ENCODE assay signal across 8 mouse cellular contexts in genomic region chr5:88674703-88675442, GRCm38 (mm10). TPM values are rescaled to one million over a fixed set of nuclear protein-coding genes. Genes with fewer than 3 reads are reported as not detected.
A peak's percentile ranks its signal among the peaks of the same experiment; 100 is the strongest.
DNase-seq lines count a peak whose midpoint lies in the region; ATAC-seq and TF ChIP-seq lines count a peak whose summit lies in the region.

No protein-coding gene starts in this region.

- H3K4me1 ChIP-seq in neural tube, embryonic 11.5 days (ENCODE audit: control insufficient read depth, insufficient read depth, low read length), result peaks cover 11% of the 10 kb centered on the region
- H3K4me1 ChIP-seq in forebrain, embryonic 12.5 days, result peaks cover 29% of the 10 kb centered on the region
- peaks cover 15% of the 10 kb centered on the region for H3K4me1 ChIP-seq in hindbrain, embryonic 14.5 days (replicated peaks; ENCODE audit: control insufficient read depth, insufficient read depth, low read length)
- peaks cover 15% of the 10 kb centered on the region for H3K4me1 ChIP-seq in limb, embryonic 14.5 days (ENCODE audit: control insufficient read depth, insufficient read depth, low read length)
- peaks cover 22% of the 10 kb centered on the region for H3K4me1 ChIP-seq in midbrain, embryonic 14.5 days (ENCODE audit: control insufficient read depth, insufficient read depth, low read length)

- TF ChIP-seq POLR2A in brain, embryonic 14.5 days (IDR thresholded peaks at IDR 0.05; ENCODE audit: borderline replicate concordance, extremely low read depth, insufficient read depth, insufficient read length, poor library complexity, severe bottlenecking), result no peak
- no peak for TF ChIP-seq POLR2A in limb, embryonic 14.5 days (IDR thresholded peaks at IDR 0.05; ENCODE audit: borderline replicate concordance, extremely low read depth, insufficient read depth, insufficient read length)

- peak overlapping the region; percentile 87 for H3K4me3 ChIP-seq in neural tube, embryonic 11.5 days (ENCODE audit: low read depth, low read length)
- peak overlapping the region; percentile 97 for H3K4me3 ChIP-seq in forebrain, embryonic 12.5 days (replicated peaks)
- H3K4me3 ChIP-seq in hindbrain, embryonic 14.5 days (replicated peaks; ENCODE audit: low read length), result peak overlapping the region; percentile 87
- peak overlapping the region; percentile 95 for H3K4me3 ChIP-seq in limb, embryonic 14.5 days (replicated peaks; ENCODE audit: low read length)
- peak overlapping the region; percentile 98 for H3K4me3 ChIP-seq in midbrain, embryonic 14.5 days (replicated peaks; ENCODE audit: low read depth, low read length)

- ATAC-seq in neural tube, embryonic 11.5 days (ENCODE audit: insufficient read depth, low FRiP score, low TSS enrichment), result peak; percentile 57
- ATAC-seq in forebrain, embryonic 12.5 days (ENCODE audit: low FRiP score), result peak; percentile 63; the same call in 1 of the 2 replicates
- peak; percentile 64 for ATAC-seq in hindbrain, embryonic 14.5 days (ENCODE audit: low FRiP score)
- ATAC-seq in limb, embryonic 14.5 days (ENCODE audit: low FRiP score, low read depth), result peak; percentile 1; the same call in 1 of the 2 replicates
- peak; percentile 57 for ATAC-seq in midbrain, embryonic 14.5 days (ENCODE audit: low FRiP score, low TSS enrichment)

- peak overlapping the region; percentile 97 for H3K9ac ChIP-seq in neural tube, embryonic 11.5 days (ENCODE audit: low read length)
- peak overlapping the region; percentile 96 for H3K9ac ChIP-seq in forebrain, embryonic 12.5 days
- peak overlapping the region; percentile 98 for H3K9ac ChIP-seq in hindbrain, embryonic 14.5 days
- H3K9ac ChIP-seq in limb, embryonic 14.5 days (ENCODE audit: low read depth, low read length, severe bottlenecking), result peak overlapping the region; percentile 99
- H3K9ac ChIP-seq in midbrain, embryonic 14.5 days (replicated peaks; ENCODE audit: low read length), result peak overlapping the region; percentile 93

- TF ChIP-seq CTCF in brain, embryonic 14.5 days (IDR thresholded peaks at IDR 0.05; ENCODE audit: borderline replicate concordance, extremely low read depth, insufficient read depth, insufficient read length), result no peak

- DNase-seq in neural tube, embryonic 11.5 days (ENCODE audit: low spot score), result no peak
- DNase-seq in neural tube, embryonic 10.5 days (ENCODE audit: extremely low spot score, low spot score), result no peak
- DNase-seq in brain, embryonic 14.5 days (ENCODE audit: low read depth), result peak; percentile 35
- DNase-seq in hindbrain, embryonic 14.5 days (ENCODE audit: low spot score), result peak; percentile 42
- no peak for DNase-seq in limb, embryonic 14.5 days (ENCODE audit: low spot score)
- no peak for DNase-seq in midbrain, embryonic 14.5 days
- peak; percentile 14 to 40 for DNase-seq in thymus, postnatal 10 days (ENCODE audit: low spot score in 2 of 2)

- H3K9me3 ChIP-seq in neural tube, embryonic 11.5 days (ENCODE audit: control insufficient read depth, low read length), result no peaks in the 10 kb centered on the region
- no peaks in the 10 kb centered on the region for H3K9me3 ChIP-seq in forebrain, embryonic 12.5 days
- H3K9me3 ChIP-seq in hindbrain, embryonic 14.5 days (ENCODE audit: control insufficient read depth, low read length), result no peaks in the 10 kb centered on the region
- H3K9me3 ChIP-seq in limb, embryonic 14.5 days (ENCODE audit: control insufficient read depth, low read length), result no peaks in the 10 kb centered on the region
- no peaks in the 10 kb centered on the region for H3K9me3 ChIP-seq in midbrain, embryonic 14.5 days (ENCODE audit: control insufficient read depth, low read length)

- under 1% methylated on average over 39 of the region's 47 CpGs for WGBS in neural tube, embryonic 11.5 days
- 1% methylated on average over 46 of the region's 47 CpGs for WGBS in forebrain, embryonic 12.5 days
- WGBS in hindbrain, embryonic 14.5 days, result under 1% methylated on average over 44 of the region's 47 CpGs
- WGBS in limb, embryonic 14.5 days, result under 1% methylated on average over 44 of the region's 47 CpGs
- under 1% methylated on average over 47 of the region's 47 CpGs for WGBS in midbrain, embryonic 14.5 days

- H3K27me3 ChIP-seq in neural tube, embryonic 11.5 days (ENCODE audit: control insufficient read depth, insufficient read depth, low read length), result no peaks in the 10 kb centered on the region
- H3K27me3 ChIP-seq in forebrain, embryonic 12.5 days, result no peaks in the 10 kb centered on the region
- H3K27me3 ChIP-seq in hindbrain, embryonic 14.5 days (ENCODE audit: control insufficient read depth, insufficient read depth, low read length), result no peaks in the 10 kb centered on the region
- no peaks in the 10 kb centered on the region for H3K27me3 ChIP-seq in limb, embryonic 14.5 days (ENCODE audit: control insufficient read depth, insufficient read depth, low read length)
- no peaks in the 10 kb centered on the region for H3K27me3 ChIP-seq in midbrain, embryonic 14.5 days (ENCODE audit: control insufficient read depth, insufficient read depth, low read length)

- 0 out of 2 replicates have a peak, but pooled peaks cover 2% of the 10 kb centered on the region for H3K36me3 ChIP-seq in neural tube, embryonic 11.5 days (ENCODE audit: control insufficient read depth, insufficient read depth, low read length)
- peaks cover 23% of the 10 kb centered on the region for H3K36me3 ChIP-seq in forebrain, embryonic 12.5 days (replicated peaks)
- H3K36me3 ChIP-seq in hindbrain, embryonic 14.5 days (replicated peaks; ENCODE audit: control insufficient read depth, insufficient read depth), result peaks cover 34% of the 10 kb centered on the region
- peaks cover 27% of the 10 kb centered on the region for H3K36me3 ChIP-seq in limb, embryonic 14.5 days (ENCODE audit: control insufficient read depth, insufficient read depth, low read length)
- peaks cover 33% of the 10 kb centered on the region for H3K36me3 ChIP-seq in midbrain, embryonic 14.5 days (ENCODE audit: control insufficient read depth, insufficient read depth, low read length)

- H3K4me2 ChIP-seq in neural tube, embryonic 11.5 days (ENCODE audit: low read depth), result peak overlapping the region; percentile 62
- H3K4me2 ChIP-seq in forebrain, embryonic 12.5 days, result peak overlapping the region; percentile 74
- H3K4me2 ChIP-seq in hindbrain, embryonic 14.5 days (replicated peaks), result peak overlapping the region; percentile 63
- peak overlapping the region; percentile 81 for H3K4me2 ChIP-seq in limb, embryonic 14.5 days (replicated peaks; ENCODE audit: low read depth, low read length, severe bottlenecking)
- H3K4me2 ChIP-seq in midbrain, embryonic 14.5 days (ENCODE audit: low read length), result peak overlapping the region; percentile 71

- H3K27ac ChIP-seq in neural tube, embryonic 11.5 days (ENCODE audit: low read depth, low read length), result peak overlapping the region; percentile 98
- H3K27ac ChIP-seq in forebrain, embryonic 12.5 days, result peak overlapping the region; percentile 99
- peak overlapping the region; percentile 98 for H3K27ac ChIP-seq in hindbrain, embryonic 14.5 days
- H3K27ac ChIP-seq in limb, embryonic 14.5 days (replicated peaks; ENCODE audit: low read depth, low read length), result peak overlapping the region; percentile 93
- H3K27ac ChIP-seq in midbrain, embryonic 14.5 days (replicated peaks; ENCODE audit: low read depth, low read length), result peak overlapping the region; percentile 97

RNA-seq across cellular contexts. Expression of gene Grsf1, which starts 1.1 kb away (rescaled TPM):
- polyA plus RNA-seq in neural tube, embryonic 11.5 days (2014; fragmentation: Nextera tagmentation; extraction: Ambion mirVana), result 105 and 108 TPM in 2 replicates
- 64.1 and 67.5 TPM in 2 replicates for polyA plus RNA-seq in brain, embryonic 14.5 days (2012; rRNA removed)
- 99.9 and 103 TPM in 2 replicates for polyA plus RNA-seq in forebrain, embryonic 12.5 days (2016; fragmentation: Nextera tagmentation; extraction: Ambion mirVana)
- polyA plus RNA-seq in hindbrain, embryonic 14.5 days (2014; fragmentation: Nextera tagmentation; extraction: Ambion mirVana), result 68.5 and 79.1 TPM in 2 replicates
- 46.4 and 55.3 TPM in 2 replicates for polyA plus RNA-seq in limb, embryonic 14.5 days (2012; rRNA removed)
- 63.2 and 63.9 TPM in 2 replicates for polyA plus RNA-seq in limb, embryonic 14.5 days (2014; fragmentation: Nextera tagmentation; extraction: Ambion mirVana)
- 63.6 and 82.7 TPM in 2 replicates for polyA plus RNA-seq in midbrain, embryonic 14.5 days (2014; fragmentation: Nextera tagmentation; extraction: Ambion mirVana)

RNA-seq across cellular contexts. Expression of gene Mob1b, which starts 45.8 kb away (rescaled TPM):
- 15.6 and 16.2 TPM in 2 replicates for polyA plus RNA-seq in neural tube, embryonic 11.5 days (2014; fragmentation: Nextera tagmentation; extraction: Ambion mirVana)
- polyA plus RNA-seq in brain, embryonic 14.5 days (2012; rRNA removed), result 14.1 and 16.6 TPM in 2 replicates
- polyA plus RNA-seq in forebrain, embryonic 12.5 days (2016; fragmentation: Nextera tagmentation; extraction: Ambion mirVana), result 18.2 and 22.4 TPM in 2 replicates
- polyA plus RNA-seq in hindbrain, embryonic 14.5 days (2014; fragmentation: Nextera tagmentation; extraction: Ambion mirVana), result 14.1 and 14.6 TPM in 2 replicates
- polyA plus RNA-seq in limb, embryonic 14.5 days (2012; rRNA removed), result 11.3 and 11.6 TPM in 2 replicates
- polyA plus RNA-seq in limb, embryonic 14.5 days (2014; fragmentation: Nextera tagmentation; extraction: Ambion mirVana), result 11.6 and 12.9 TPM in 2 replicates
- 13.4 and 13.7 TPM in 2 replicates for polyA plus RNA-seq in midbrain, embryonic 14.5 days (2014; fragmentation: Nextera tagmentation; extraction: Ambion mirVana)

Comparison
In these comparisons a context has a peak if more than half of its experiments do, and no peak if none do; other contexts are left out.
1. ATAC-seq: peak in every context shown above with its lines; median percentile 64 in hindbrain, embryonic 14.5 days; 63 in forebrain, embryonic 12.5 days; 57 in neural tube, embryonic 11.5 days; 57 in midbrain, embryonic 14.5 days; 1 in limb, embryonic 14.5 days.
2. DNase-seq: peak in brain, embryonic 14.5 days (single experiment), hindbrain, embryonic 14.5 days (single experiment) and thymus, postnatal 10 days (2 of 2); none in neural tube, embryonic 11.5 days (single experiment), neural tube, embryonic 10.5 days (single experiment), limb, embryonic 14.5 days (single experiment) and midbrain, embryonic 14.5 days (single experiment).
3. Peak in every context shown above with its lines, with median percentiles within 50 percentile points of each other: H3K27ac ChIP-seq, H3K4me2 ChIP-seq, H3K4me3 ChIP-seq and H3K9ac ChIP-seq.